Mouse (Mus musculus) gonadal fat pad, adult 2 months (tissue): ENCODE data around the gene Smg6. TPM values are rescaled to one million over a fixed set of nuclear protein-coding genes. Genes with fewer than 3 reads are reported as not detected.

Source experiments
- DNase-seq: peaks from one replicate; pipeline ENCODE4 v3.0.0-alpha.2; 2012; ENCODE audit warnings: low read depth
- polyA plus RNA-seq: library from polyadenylated mRNA; depleted of rRNA; stranded (reverse); fragments of >200 nt; gene quantifications from 2 replicates; pipeline ENCODE4 v1.2.3, GENCODE M21; 2012

Smg6 gene
- polyA plus RNA-seq, 1 experiment = 29.3 TPM

- DNase-seq = no peak
Measured at GRCm38 (mm10) chr11:74927236-74927725, 1.7 kb downstream of the Smg6 start.

DNA sequence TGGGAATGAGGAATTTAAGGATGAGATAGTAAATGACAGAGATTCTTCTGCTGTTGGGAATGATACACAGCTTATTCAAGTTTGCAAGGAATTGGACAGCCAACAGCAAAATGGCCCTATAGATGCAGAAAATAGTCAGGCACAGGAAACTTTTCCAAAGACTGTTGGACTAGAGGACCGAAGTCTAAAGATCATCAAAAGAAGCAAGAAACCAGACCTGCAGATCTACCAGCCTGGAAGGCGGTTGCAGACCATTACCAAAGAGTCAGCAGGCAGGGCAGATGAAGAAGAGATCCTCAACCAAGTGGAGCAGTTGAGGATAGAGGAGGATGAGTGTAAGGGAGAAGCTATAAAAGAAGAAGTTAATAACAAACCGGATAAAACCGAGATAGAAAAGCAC is 3.5 kb downstream of the Smg6 start:
- no peak for DNase-seq

DNA sequence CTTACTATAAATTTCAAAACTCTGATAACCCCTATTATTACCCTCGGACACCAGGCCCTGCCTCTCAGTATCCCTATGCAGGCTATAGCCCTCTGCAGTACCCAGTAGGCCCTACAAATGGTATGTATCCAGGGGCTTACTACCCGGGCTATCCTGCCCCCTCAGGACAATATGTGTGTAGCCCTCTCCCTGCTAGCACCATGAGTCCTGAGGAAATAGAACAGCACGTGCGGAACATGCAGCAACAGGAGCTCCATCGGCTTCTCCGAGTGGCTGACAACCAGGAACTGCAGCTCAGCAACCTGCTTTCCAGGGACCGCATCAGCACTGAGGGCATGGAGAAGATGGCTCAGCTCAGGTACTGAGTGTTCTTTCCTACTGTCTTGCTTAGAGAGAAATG is 4.8 kb downstream of the Smg6 start:
- no peak for DNase-seq

DNA sequence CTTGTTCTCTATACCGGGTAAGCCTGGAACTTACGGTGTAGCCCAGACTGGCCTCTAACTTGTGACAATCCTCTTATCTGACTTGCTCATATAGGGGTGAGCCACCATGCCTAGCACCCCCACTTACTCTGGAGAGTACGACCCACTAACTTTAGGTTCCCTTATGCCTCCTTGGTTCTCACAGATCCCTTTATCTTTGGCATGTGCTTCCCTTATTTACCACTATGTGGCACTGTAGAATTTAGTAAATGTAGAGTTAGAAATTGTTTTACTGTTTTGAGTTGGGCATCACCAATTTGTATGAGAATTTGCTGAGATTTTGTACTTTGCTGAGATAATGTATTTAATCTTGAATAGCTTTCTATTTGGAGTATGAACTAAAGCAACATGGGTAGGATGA is 20.7 kb downstream of the Smg6 start:
- DNase-seq = no peak

DNA sequence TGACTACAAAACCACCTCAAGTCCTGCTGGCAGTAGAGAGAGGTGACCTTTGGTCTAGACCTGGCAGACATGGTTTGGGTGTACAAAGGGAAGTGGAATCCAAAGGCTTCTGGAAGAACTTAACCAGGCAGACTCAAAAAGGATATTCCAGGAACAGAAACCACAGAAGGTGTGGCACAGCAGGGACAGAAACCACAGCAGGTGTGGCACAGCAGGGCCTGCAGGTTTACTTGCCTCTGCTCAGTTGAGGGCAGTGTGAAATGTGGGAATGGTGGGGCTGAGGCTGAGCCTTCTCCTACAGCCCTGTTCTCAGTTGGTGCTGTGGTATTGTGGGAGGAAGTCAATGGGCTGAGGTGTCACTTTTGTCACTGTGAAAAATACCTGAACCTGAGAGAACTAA is 29.3 kb downstream of the Smg6 start:
- DNase-seq = no peak

GRCm38 (mm10) chr11:74956006-74956405 is 30.4 kb downstream of the Smg6 start:
- no peak for DNase-seq

DNA sequence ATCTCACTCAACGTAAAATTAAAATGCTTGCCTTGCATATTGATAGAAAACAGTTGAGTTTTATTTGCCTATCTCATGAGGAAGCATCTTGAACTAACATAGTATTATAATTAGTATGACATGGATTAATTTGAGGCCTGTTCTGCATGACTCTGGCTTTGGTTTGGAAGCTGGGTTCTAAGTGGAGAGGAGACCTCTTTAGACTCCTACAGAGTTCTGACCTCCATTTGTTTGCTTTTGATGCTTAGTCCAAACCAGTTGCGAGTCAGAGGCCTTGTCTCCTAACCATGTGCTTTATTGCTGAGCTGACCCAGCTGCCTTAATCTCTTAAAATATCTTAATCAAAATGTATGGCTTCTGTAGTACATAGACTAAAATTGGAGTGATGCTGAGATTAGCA is 32.0 kb downstream of the Smg6 start:
- DNase-seq = no peak

DNA sequence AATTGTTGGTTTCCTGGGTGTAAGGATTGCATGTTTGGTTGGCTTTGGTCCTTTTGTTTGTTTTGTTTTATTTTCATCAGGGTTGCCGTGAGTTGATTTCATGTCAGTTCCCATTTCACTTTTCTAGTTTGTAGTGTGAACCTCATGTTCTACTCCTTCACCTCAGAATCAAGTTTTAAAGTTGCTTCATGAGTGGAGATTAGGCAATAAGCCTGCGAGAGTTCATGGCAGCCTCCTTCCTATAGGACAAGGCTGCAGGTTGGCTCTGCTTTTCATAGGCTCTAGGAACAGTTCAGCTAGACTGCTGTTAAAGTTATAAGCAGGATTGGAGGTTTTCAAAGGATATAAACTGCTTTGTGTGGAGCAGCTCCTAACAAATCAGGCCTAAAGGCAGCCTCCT is 33.9 kb downstream of the Smg6 start:
- no peak for DNase-seq

DNA sequence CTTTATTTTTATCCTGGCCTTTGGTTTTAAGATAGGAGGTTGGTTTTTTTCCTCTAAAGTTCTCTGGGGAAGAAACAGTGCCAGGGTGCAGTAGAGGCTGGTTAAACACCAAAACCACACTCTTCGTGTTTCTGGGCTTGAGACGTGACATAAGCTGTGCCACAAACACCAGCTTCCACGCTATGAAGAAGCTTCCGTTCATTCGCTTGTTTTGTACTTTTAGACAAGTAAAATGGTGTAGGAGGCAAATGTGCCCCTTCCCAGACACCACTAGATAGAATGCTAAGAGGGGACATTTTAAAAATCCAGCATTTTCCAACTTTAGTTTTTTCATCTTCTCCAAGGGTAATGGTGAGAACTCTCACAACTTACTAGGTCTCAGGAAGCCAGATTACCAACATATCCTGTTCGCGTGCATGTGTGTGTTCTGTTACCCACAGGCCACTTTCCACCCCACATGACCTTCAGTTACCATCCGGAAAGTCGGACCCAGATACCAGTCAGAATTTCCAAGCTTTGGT is 34.5 kb downstream of the Smg6 start:
- no peak for DNase-seq

DNA sequence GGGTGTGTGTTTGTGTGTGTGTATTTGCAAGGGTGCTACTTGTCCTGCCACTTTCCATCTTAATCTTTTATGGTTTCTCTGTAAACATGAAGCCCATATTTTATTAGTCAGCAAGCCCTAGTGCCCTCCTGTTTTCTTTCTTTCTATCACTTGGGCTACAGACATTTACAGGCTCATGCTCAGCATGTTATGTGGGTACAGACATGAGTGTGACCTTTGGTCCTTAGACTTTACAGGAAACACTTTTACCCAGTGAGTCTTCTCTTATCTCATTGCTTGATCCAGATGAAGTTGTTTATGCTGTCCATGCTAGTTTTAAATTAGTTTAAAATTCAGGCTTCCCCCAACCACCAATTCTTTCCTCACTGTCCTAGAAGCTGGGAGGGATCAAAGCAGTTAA is 36.3 kb downstream of the Smg6 start:
- no peak for DNase-seq

- DNase-seq = no peak
Measured at GRCm38 (mm10) chr11:74962846-74963407, 37.3 kb downstream of the Smg6 start.

GRCm38 (mm10) chr11:74965516-74965915 is 39.9 kb downstream of the Smg6 start:
- DNase-seq = no peak

GRCm38 (mm10) chr11:74973290-74974157 is 47.9 kb downstream of the Smg6 start:
- no peak for DNase-seq

- DNase-seq = no peak
Measured at GRCm38 (mm10) chr11:74974615-74975014, 49.0 kb downstream of the Smg6 start.

GRCm38 (mm10) chr11:74976835-74977687 is 51.4 kb downstream of the Smg6 start:
- DNase-seq = no peak

GRCm38 (mm10) chr11:74981464-74981863 is 55.8 kb downstream of the Smg6 start:
- no peak for DNase-seq

DNA sequence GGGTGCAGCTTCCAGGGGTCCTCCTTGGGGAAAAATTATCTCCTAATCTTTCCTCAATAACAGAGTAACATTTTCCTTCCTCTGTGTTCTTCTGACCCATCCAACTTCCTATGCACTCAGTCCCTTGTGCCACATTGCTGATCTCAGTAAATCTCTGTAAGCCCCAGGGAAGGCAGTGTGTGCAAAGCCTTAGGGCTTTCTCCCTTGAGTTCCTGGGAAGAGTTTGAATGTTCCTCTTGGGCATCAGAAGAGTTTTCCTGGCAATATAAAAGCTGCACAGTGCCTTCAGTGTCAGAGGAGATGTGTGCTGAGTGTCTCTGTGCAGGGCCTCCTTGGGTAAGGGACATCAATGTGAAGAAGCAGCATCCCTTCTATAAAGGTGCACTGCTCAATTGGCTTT is 56.6 kb downstream of the Smg6 start:
- DNase-seq = no peak

GRCm38 (mm10) chr11:74988162-74988561 is 62.5 kb downstream of the Smg6 start:
- no peak for DNase-seq

GRCm38 (mm10) chr11:74989047-74989446 is 63.4 kb downstream of the Smg6 start:
- DNase-seq = peak; percentile 50

DNA sequence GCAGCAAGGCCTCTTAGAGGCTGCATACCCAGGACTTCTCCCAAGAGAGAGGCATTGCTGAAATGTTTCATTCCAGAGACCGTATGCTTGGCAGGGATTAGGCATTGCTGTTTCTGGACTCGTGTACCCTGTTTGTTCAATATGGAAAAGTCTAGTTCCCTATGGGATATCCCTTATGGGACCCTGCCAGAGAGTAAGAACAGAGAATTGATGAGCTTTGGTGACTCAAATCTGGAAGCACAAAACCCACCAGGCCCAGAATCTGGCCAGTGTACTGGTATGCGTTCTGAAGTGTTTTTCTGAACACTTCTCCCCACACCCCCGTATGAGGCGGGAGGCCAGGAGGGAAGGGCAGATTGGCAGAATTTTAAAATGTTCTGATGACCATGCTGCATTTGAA is 64.9 kb downstream of the Smg6 start:
- DNase-seq = no peak

DNA sequence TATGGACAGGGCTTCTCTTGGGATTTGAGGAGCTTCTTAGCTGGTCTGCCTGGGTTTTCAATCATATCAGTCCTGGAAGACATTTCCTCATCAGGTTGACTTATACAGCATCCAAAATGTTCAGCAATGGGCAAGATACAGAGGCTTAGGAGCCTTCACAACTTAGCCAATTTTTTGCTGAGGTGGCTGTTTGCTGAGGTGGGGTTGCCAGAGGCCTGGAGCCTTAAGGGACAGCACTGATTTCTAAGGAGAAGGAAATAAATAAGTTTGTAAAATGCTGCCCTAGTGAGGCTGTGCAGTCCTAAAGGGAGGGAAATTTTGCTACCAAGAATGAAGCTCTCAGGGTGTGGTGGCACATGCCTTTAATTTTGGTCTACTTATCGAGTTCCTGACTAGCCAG is 65.7 kb downstream of the Smg6 start:
- no peak for DNase-seq

DNA sequence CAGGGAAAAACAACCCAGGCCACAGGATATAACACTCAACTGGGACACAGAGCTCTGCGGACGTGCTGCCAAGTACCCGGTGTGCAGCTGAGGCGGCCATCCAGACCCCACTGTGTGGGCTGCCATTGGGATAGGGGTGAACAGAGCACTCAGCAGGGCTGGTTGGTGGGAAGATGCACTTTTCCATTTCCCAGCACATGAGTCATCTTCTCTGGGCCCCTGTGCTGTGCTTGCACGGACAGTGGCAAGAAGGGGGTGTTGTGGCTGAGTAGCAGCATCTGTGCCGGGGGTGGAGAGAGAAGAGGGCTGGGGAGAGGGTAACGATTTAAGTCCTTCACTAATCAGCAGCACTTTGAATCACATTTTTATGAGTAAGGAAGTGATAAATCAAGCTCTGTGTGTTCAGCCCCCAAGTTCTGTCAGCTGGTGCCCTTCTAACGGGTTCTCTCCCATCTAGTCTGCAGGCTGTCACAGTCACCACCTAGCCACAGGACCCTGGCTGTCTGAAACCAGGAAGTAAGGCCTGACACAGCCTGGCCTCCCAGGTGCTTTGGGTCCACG is 66.9 kb downstream of the Smg6 start:
- DNase-seq = no peak
